ENCODE assay signal across 8 mouse cellular contexts in genomic region chr8:115402471-115403197, GRCm38 (mm10).
DNase-seq lines count a peak whose midpoint lies in the region; ATAC-seq and TF ChIP-seq lines count a peak whose summit lies in the region.

No protein-coding gene starts in this region.

- no peak overlapping the region for H3K9ac ChIP-seq in intestine, postnatal 0 days (ENCODE audit: low read depth, low read length)
- H3K9ac ChIP-seq in intestine, embryonic 16.5 days (ENCODE audit: low read depth, low read length) = no peak overlapping the region

- no peak overlapping the region for H3K4me2 ChIP-seq in intestine, postnatal 0 days (replicated peaks; ENCODE audit: low read depth)
- no peak overlapping the region for H3K4me2 ChIP-seq in intestine, embryonic 16.5 days (ENCODE audit: low read depth, low read length)

- no peaks in the 10 kb centered on the region; the same call in 1 of the 2 replicates for H3K9me3 ChIP-seq in intestine, postnatal 0 days (ENCODE audit: control insufficient read depth)
- H3K9me3 ChIP-seq in intestine, embryonic 16.5 days (ENCODE audit: control insufficient read depth, low read length) = no peaks in the 10 kb centered on the region

- peak; percentile 80 for TF ChIP-seq CTCF in intestine, postnatal 0 days (IDR thresholded peaks at IDR 0.05; ENCODE audit: low read depth)

- no peak for ATAC-seq in intestine, postnatal 0 days
- ATAC-seq in intestine, embryonic 16.5 days = no peak

- H3K27me3 ChIP-seq in intestine, postnatal 0 days (replicated peaks; ENCODE audit: control insufficient read depth, insufficient read depth, low read length) = no peaks in the 10 kb centered on the region
- no peaks in the 10 kb centered on the region for H3K27me3 ChIP-seq in intestine, embryonic 16.5 days (replicated peaks; ENCODE audit: control insufficient read depth, insufficient read depth, low read length)

- no peak overlapping the region for H3K27ac ChIP-seq in intestine, postnatal 0 days (ENCODE audit: low read depth, low read length)
- H3K27ac ChIP-seq in intestine, embryonic 16.5 days (ENCODE audit: low read length) = no peak overlapping the region

- H3K4me3 ChIP-seq in intestine, postnatal 0 days (ENCODE audit: low read depth, low read length) = no peak overlapping the region
- no peak overlapping the region for H3K4me3 ChIP-seq in intestine, embryonic 16.5 days (ENCODE audit: low read length)

- H3K4me1 ChIP-seq in intestine, postnatal 0 days (replicated peaks; ENCODE audit: control insufficient read depth, insufficient read depth, low read length) = no peaks in the 10 kb centered on the region
- no peaks in the 10 kb centered on the region for H3K4me1 ChIP-seq in intestine, embryonic 16.5 days (ENCODE audit: control insufficient read depth, insufficient read depth, low read length)

- WGBS in intestine, postnatal 0 days = 59% methylated on average over 10 of the region's 10 CpGs
- 51% methylated on average over 10 of the region's 10 CpGs for WGBS in intestine, embryonic 16.5 days

- no peaks in the 10 kb centered on the region for H3K36me3 ChIP-seq in intestine, postnatal 0 days (ENCODE audit: control insufficient read depth, insufficient read depth)
- H3K36me3 ChIP-seq in intestine, embryonic 16.5 days (ENCODE audit: control insufficient read depth, insufficient read depth, low read length) = no peaks in the 10 kb centered on the region

- peak; percentile 6 for DNase-seq in urinary bladder, postnatal 25 days (ENCODE audit: low spot score)
- DNase-seq in urinary bladder, postnatal 4 days (ENCODE audit: low spot score in 2 of 2) = no peak
- DNase-seq in embryo, embryonic 11 days = peak; percentile 47
- DNase-seq in lung, postnatal 10 days = peak; percentile 51
- DNase-seq in layer of hippocampus, postnatal 36 days = no peak
- DNase-seq in adipocyte (ENCODE audit: low spot score) = no peak

Comparison
In these comparisons a context has a peak if more than half of its experiments do, and no peak if none do; other contexts are left out.
1. DNase-seq: peak in urinary bladder, postnatal 25 days (single experiment), embryo, embryonic 11 days (single experiment) and lung, postnatal 10 days (single experiment); none in urinary bladder, postnatal 4 days (0 of 2), layer of hippocampus, postnatal 36 days (0 of 2) and adipocyte (single experiment).